Mouse (Mus musculus): ENCODE data around the gene Tiam2. TPM values are rescaled to one million over a fixed set of nuclear protein-coding genes. Genes with fewer than 3 reads are reported as not detected.
"Not testable (repeated sequence)": the region's sequence is repeated elsewhere in the genome, so short reads cannot be mapped to it uniquely, and the experiment has no call there.

The Tiam2 gene
- polyA plus RNA-seq, 1 experiment from 2014 or later: 4.7 TPM

DNA sequence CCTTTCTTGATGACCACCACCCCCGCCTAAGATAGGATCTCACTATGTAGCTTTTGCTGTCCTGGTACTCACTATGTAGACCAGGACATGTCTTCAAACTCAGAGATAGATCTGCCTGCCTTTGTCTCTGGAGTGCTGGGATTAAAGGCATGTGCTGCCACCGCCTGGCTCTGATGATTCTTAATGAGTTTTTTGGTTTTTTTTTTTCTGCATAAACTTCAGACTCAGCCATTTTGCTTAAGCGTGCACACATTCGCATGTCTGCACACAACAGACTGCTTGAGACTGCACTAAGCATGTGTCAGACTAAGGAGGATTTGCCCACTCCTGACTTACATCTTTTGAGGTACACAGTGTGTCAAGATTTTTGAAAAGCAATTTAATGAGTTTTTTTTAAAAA lies 24.0 kb downstream of the Tiam2 start:
- Histone ChIP-seq H3K36me3 (ENCODE audit: control insufficient read depth, insufficient read depth, low read length) (no peaks in the 10 kb centered on the region), H3K27me3 (ENCODE audit: control insufficient read depth, insufficient read depth, low read length) (no peaks in the 10 kb centered on the region), H3K27ac (ENCODE audit: low read length) (no peak overlapping the region), H3K9ac (ENCODE audit: low read length) (no peak overlapping the region), H3K9me3 (replicated peaks; ENCODE audit: control insufficient read depth, low read length) (no peaks in the 10 kb centered on the region), H3K4me3 (replicated peaks; ENCODE audit: low read length) (no peak overlapping the region), H3K4me2 (ENCODE audit: low read depth, low read length) (no peak overlapping the region), H3K4me1 (ENCODE audit: control insufficient read depth, insufficient read depth, low read length) (0 out of 2 replicates have a peak, but pooled peaks cover 4% of the 10 kb centered on the region)
- ATAC-seq (ENCODE audit: insufficient read depth, low FRiP score): no peak; the same call in 1 of the 2 replicates
- 87% methylated on average over 4 of the region's 4 CpGs for WGBS

DNA sequence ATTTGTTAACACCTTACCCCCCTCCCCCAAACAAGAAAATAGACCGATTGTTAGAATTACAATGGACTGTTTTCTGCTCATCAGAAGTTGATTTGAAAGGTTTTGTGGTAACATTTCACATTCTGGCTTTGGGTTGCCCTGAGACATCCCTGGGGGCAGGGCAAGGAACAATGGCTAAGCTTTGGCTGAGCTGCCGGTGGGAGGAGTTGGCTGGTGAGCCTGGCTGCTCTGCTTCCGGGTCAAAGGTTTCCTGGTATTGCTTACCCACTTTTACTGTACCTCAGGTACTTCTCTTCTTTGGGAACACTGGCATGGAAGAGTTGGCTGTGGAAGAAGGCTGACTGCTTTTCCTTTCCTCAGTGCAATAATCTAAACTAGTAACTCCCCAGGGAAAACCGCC lies 25.3 kb downstream of the Tiam2 start:
- no peak overlapping the region for H3K4me2 ChIP-seq (ENCODE audit: low read depth, low read length)
- no peaks in the 10 kb centered on the region for H3K27me3 ChIP-seq (ENCODE audit: control insufficient read depth, insufficient read depth, low read length)
- H3K9ac ChIP-seq (ENCODE audit: low read length): no peak overlapping the region
- 0 out of 2 replicates have a peak, but pooled peaks cover 4% of the 10 kb centered on the region for H3K4me1 ChIP-seq (ENCODE audit: control insufficient read depth, insufficient read depth, low read length)
- no peak overlapping the region for H3K27ac ChIP-seq (ENCODE audit: low read length)
- H3K9me3 ChIP-seq (replicated peaks; ENCODE audit: control insufficient read depth, low read length): no peaks in the 10 kb centered on the region
- ATAC-seq (ENCODE audit: insufficient read depth, low FRiP score): no peak
- no peak overlapping the region for H3K4me3 ChIP-seq (replicated peaks; ENCODE audit: low read length)
- H3K36me3 ChIP-seq (ENCODE audit: control insufficient read depth, insufficient read depth, low read length): no peaks in the 10 kb centered on the region
- 72% methylated on average over 4 of the region's 4 CpGs for WGBS

DNA sequence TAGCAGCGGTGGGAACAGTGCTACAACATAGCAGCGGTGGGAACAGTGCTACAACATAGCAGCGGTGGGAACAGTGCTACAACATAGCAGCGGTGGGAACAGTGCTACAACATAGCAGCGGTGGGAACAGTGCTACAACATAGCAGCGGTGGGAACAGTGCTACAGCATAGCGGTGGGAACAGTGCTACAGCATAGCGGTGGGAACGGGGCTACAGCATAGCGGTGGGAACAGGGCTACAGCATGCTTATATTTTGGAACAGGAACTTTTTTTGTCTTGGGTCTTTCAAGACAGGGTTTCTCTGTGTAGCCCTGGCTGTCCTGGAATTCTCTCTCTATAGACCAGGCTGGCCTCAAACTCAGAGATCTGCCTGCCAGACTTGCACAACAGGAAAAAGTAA lies 26.8 kb downstream of the Tiam2 start:
- 95% methylated on average over 10 of the region's 10 CpGs for WGBS
- not testable (repeated sequence) for H3K27ac ChIP-seq (ENCODE audit: low read length); H3K27me3 ChIP-seq (ENCODE audit: control insufficient read depth, insufficient read depth, low read length); ATAC-seq (ENCODE audit: insufficient read depth, low FRiP score); H3K9ac ChIP-seq (ENCODE audit: low read length); H3K4me3 ChIP-seq (replicated peaks; ENCODE audit: low read length); H3K9me3 ChIP-seq (replicated peaks; ENCODE audit: control insufficient read depth, low read length); H3K4me2 ChIP-seq (ENCODE audit: low read depth, low read length); H3K36me3 ChIP-seq (ENCODE audit: control insufficient read depth, insufficient read depth, low read length); H3K4me1 ChIP-seq (ENCODE audit: control insufficient read depth, insufficient read depth, low read length)

DNA sequence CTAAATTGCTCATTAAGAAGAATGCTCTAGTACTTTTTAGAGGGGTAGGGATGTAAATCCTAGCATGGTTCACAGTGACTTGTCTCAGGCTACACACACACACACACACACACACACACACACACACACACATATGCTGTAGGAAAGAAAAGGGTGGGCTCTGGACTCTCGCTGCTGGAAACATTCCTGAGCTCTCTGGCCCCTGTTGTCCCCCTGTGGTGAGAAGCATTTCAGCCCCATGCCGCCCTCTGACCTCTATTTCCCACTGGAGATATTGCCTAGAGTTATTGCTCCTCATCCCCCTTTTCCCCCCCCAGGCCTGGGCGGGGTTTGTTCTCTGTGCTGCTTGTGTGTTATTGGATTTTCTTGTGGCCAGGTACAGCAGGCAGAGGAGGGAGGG lies 28.5 kb downstream of the Tiam2 start:
- Histone ChIP-seq H3K27ac (ENCODE audit: low read length) (no peak overlapping the region), H3K4me3 (replicated peaks; ENCODE audit: low read length) (no peak overlapping the region), H3K27me3 (ENCODE audit: control insufficient read depth, insufficient read depth, low read length) (no peaks in the 10 kb centered on the region), H3K9me3 (replicated peaks; ENCODE audit: control insufficient read depth, low read length) (no peaks in the 10 kb centered on the region), H3K4me1 (ENCODE audit: control insufficient read depth, insufficient read depth, low read length) (0 out of 2 replicates have a peak, but pooled peaks cover under 1% of the 10 kb centered on the region), H3K36me3 (ENCODE audit: control insufficient read depth, insufficient read depth, low read length) (no peaks in the 10 kb centered on the region), H3K9ac (ENCODE audit: low read length) (no peak overlapping the region), H3K4me2 (ENCODE audit: low read depth, low read length) (no peak overlapping the region)
- 45% methylated on average over 3 of the region's 3 CpGs for WGBS
- no peak for ATAC-seq (ENCODE audit: insufficient read depth, low FRiP score)

DNA sequence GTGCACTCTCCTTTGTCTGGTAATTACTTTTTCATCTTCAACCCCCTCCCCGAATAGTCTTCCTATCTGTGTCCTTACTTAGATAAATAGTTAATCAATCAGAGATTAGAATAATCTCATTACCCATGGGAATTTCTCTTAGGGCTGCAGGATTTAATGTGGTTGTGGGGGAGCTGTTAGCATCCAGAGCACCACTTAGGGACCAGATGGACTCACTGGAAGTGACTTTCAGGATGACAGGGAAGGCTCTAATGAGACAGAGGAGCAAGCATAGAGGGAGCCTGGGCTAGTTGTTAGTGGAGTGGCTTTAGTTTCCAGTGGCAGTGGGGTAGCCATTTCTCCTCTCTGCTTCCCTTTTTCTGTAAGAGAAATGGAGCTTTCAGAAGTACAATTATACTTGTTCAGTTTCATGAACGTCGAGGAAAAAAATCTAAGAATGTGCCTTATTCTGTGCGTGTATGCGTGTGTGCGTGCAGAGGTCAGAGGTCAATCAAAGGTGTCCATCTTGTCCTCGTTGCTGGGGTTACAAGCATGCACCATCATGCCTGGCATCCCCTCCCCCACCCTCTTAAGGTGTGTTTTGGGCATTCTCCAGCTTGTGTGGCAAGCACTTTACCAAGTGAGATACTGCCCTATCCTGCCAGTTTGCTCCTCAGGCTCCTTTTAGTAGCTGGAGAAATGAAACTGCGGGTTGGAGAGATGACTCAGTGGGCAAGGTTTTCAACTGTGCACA lies 30.4 kb downstream of the Tiam2 start:
- no peak overlapping the region for H3K4me3 ChIP-seq (replicated peaks; ENCODE audit: low read length)
- no peak overlapping the region for H3K4me2 ChIP-seq (ENCODE audit: low read depth, low read length)
- ATAC-seq (ENCODE audit: insufficient read depth, low FRiP score): no peak
- H3K27ac ChIP-seq (ENCODE audit: low read length): no peak overlapping the region
- no peaks in the 10 kb centered on the region for H3K27me3 ChIP-seq (ENCODE audit: control insufficient read depth, insufficient read depth, low read length)
- no peaks in the 10 kb centered on the region for H3K36me3 ChIP-seq (ENCODE audit: control insufficient read depth, insufficient read depth, low read length)
- H3K9me3 ChIP-seq (replicated peaks; ENCODE audit: control insufficient read depth, low read length): no peaks in the 10 kb centered on the region
- H3K9ac ChIP-seq (ENCODE audit: low read length): no peak overlapping the region
- 76% methylated on average over 8 of the region's 8 CpGs for WGBS
- H3K4me1 ChIP-seq (ENCODE audit: control insufficient read depth, insufficient read depth, low read length): no peaks in the 10 kb centered on the region

DNA sequence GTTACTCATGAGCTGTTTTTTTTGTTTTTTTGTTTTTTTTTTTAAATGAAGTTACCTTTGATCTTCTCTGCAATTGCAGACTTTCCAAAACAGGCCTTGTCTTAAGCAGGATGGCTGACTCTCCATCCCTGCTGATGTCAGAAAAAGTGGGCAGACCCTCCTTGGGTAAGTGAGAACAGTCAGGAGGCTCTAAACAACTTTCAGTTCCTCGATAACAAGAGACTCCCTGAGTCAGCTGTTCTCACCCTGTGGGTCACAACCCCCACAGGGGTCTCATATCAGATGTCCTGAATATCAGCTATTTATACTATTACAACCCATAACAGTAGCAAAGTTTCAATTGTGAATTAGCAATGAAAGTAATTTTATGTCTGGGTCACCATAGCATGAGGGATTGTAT lies 33.9 kb downstream of the Tiam2 start:
- Histone ChIP-seq H3K36me3 (ENCODE audit: control insufficient read depth, insufficient read depth, low read length) (no peaks in the 10 kb centered on the region), H3K4me1 (ENCODE audit: control insufficient read depth, insufficient read depth, low read length) (no peaks in the 10 kb centered on the region), H3K27me3 (ENCODE audit: control insufficient read depth, insufficient read depth, low read length) (no peaks in the 10 kb centered on the region), H3K9ac (ENCODE audit: low read length) (no peak overlapping the region), H3K4me2 (ENCODE audit: low read depth, low read length) (no peak overlapping the region), H3K27ac (ENCODE audit: low read length) (no peak overlapping the region), H3K9me3 (replicated peaks; ENCODE audit: control insufficient read depth, low read length) (no peaks in the 10 kb centered on the region), H3K4me3 (replicated peaks; ENCODE audit: low read length) (no peak overlapping the region)
- 32% methylated on average over 1 of the region's 1 CpGs for WGBS
- no peak for ATAC-seq (ENCODE audit: insufficient read depth, low FRiP score)

DNA sequence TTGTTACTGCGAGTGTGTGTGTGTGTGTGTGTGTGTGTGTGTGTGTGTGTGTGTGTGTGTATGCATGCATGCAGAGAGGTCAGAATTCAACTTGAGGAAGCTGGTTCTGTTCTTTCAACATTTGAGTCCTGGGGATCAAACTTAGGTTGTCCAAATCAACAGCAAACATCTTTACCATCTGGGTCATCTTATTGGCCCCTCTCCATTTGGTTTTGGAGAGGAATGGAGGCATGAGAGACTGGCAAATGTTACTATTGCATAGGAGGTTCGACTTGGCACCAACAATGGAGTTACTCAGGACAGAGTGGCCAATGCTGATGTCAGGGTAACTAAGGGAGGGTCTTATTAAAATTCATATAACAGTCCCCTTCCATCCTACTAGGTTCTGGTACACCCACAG lies 35.4 kb downstream of the Tiam2 start:
- H3K9me3 ChIP-seq (replicated peaks; ENCODE audit: control insufficient read depth, low read length): no peaks in the 10 kb centered on the region
- H3K4me3 ChIP-seq (replicated peaks; ENCODE audit: low read length): no peak overlapping the region
- 0 out of 2 replicates have a peak, but pooled peaks cover 4% of the 10 kb centered on the region for H3K4me1 ChIP-seq (ENCODE audit: control insufficient read depth, insufficient read depth, low read length)
- H3K4me2 ChIP-seq (ENCODE audit: low read depth, low read length): no peak overlapping the region
- H3K9ac ChIP-seq (ENCODE audit: low read length): no peak overlapping the region
- no peaks in the 10 kb centered on the region for H3K36me3 ChIP-seq (ENCODE audit: control insufficient read depth, insufficient read depth, low read length)
- H3K27ac ChIP-seq (ENCODE audit: low read length): no peak overlapping the region
- H3K27me3 ChIP-seq (ENCODE audit: control insufficient read depth, insufficient read depth, low read length): no peaks in the 10 kb centered on the region
- 83% methylated on average over 2 of the region's 2 CpGs for WGBS
- ATAC-seq (ENCODE audit: insufficient read depth, low FRiP score): no peak

DNA sequence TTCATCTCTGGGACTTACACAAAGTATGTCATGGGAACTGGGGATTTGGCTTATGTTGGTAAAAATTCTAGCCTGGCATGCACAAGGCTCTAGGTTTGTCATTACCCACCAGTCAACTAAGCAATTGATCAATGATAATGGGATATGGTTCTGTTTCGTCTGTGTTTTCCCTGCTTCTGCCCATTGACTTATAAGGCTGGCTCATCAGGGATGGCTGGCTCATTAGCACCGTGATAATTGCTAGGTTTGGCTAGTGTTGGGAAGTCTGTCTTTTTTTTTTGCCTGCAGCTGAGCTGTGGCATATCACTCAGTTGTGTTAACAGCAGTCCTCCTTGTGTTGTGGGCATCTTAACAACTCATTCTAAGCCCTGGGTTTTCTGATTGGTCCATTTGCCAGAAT lies 36.8 kb downstream of the Tiam2 start:
- no peak overlapping the region for H3K9ac ChIP-seq (ENCODE audit: low read length)
- H3K36me3 ChIP-seq (ENCODE audit: control insufficient read depth, insufficient read depth, low read length): no peaks in the 10 kb centered on the region
- no peak overlapping the region for H3K4me2 ChIP-seq (ENCODE audit: low read depth, low read length)
- H3K27me3 ChIP-seq (ENCODE audit: control insufficient read depth, insufficient read depth, low read length): no peaks in the 10 kb centered on the region
- H3K9me3 ChIP-seq (replicated peaks; ENCODE audit: control insufficient read depth, low read length): no peaks in the 10 kb centered on the region
- ATAC-seq (ENCODE audit: insufficient read depth, low FRiP score): no peak
- H3K4me1 ChIP-seq (ENCODE audit: control insufficient read depth, insufficient read depth, low read length): 0 out of 2 replicates have a peak, but pooled peaks cover 4% of the 10 kb centered on the region
- no peak overlapping the region for H3K4me3 ChIP-seq (replicated peaks; ENCODE audit: low read length)
- H3K27ac ChIP-seq (ENCODE audit: low read length): no peak overlapping the region
- 70% methylated on average over 2 of the region's 2 CpGs for WGBS

DNA sequence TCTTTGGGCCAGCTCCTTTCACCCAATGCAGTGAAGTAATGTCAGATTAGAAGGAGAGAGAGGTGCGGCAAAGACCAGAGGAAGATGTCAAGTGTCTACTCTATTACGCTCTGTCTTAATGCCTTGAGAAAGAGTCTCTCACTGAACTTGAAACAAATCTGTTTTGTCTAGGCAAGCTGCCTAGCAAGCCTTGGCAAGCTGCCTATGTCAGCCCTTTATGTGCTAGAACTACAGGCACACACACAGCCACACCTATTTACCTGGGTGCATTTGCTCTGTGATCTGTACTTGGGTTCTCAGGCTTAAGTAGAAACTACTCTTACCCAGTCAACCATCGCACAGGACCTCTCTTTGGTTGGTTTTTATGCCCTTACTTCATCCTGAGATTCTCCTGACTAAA lies 40.4 kb downstream of the Tiam2 start:
- ATAC-seq (ENCODE audit: insufficient read depth, low FRiP score): peak; percentile 44; the same call in 1 of the 2 replicates
- H3K4me2 ChIP-seq (ENCODE audit: low read depth, low read length): no peak overlapping the region
- WGBS: 66% methylated on average over 3 of the region's 3 CpGs
- no peak overlapping the region for H3K4me3 ChIP-seq (replicated peaks; ENCODE audit: low read length)
- no peaks in the 10 kb centered on the region for H3K36me3 ChIP-seq (ENCODE audit: control insufficient read depth, insufficient read depth, low read length)
- no peak overlapping the region for H3K9ac ChIP-seq (ENCODE audit: low read length)
- peak overlapping the region; percentile 4; the same call in 1 of the 2 replicates for H3K27ac ChIP-seq (ENCODE audit: low read length)
- H3K4me1 ChIP-seq (ENCODE audit: control insufficient read depth, insufficient read depth, low read length): peaks cover 14% of the 10 kb centered on the region
- H3K9me3 ChIP-seq (replicated peaks; ENCODE audit: control insufficient read depth, low read length): no peaks in the 10 kb centered on the region
- H3K27me3 ChIP-seq (ENCODE audit: control insufficient read depth, insufficient read depth, low read length): no peaks in the 10 kb centered on the region

All from stomach, embryonic 16.5 days (tissue).